Mouse (Mus musculus) liver, adult (tissue): ENCODE results near the gene Camk1.

ENCODE experiments used
- GATA4 ChIP-seq: IDR thresholded peaks from 2 replicates; pipeline ENCODE4 v1.6.1; 2014; ENCODE audit warnings: mild to moderate bottlenecking, low read length; ENCODE audit not compliant: insufficient replicate concordance

The Camk1 gene

GRCm38 (mm10) chr6:113292938-113293337 lies 50.8 kb downstream of the Camk1 start:
- TF ChIP-seq GATA4, result no peak

- no peak for TF ChIP-seq GATA4
Measured at GRCm38 (mm10) chr6:113290346-113290745, 53.4 kb downstream of the Camk1 start.

DNA sequence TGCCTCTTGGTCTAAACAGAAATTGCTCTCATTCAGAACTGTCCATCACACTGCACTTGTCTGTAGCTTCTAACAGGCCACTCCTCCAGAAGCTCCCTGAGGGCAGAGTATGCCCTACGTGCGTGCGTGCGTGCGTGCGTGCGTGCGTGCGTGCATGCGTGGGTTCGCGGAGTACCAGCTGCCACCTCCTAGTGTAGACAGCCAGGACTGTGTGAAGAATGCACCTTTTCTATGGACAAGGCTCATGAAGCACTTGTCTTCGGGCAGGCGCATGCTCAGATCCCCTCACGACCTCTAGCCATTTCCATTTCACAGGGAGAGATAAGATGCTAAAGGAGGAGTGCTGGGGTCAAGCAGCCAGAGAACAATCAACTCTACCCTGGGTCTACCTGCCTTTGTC lies 54.4 kb downstream of the Camk1 start:
- TF ChIP-seq GATA4, result no peak

DNA sequence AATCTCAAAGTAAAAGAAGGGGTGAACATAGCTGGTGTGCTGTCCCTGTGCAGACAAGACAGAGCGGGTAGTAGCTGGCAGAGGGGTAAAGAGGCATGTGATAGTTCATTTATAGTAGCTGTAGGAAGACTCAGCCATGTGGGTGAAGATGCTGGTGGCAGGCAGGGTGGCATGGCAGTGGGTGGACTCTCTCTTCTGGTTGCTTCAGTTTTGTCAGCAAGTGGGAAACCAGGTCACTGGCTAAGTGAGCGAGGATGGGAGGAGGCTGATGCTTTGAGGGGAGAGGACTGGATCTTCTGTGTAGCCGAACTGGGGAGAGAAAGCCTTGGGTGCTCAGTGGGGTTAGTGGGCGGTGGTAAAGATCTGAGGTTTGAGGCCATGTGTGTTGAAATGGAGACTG lies 56.5 kb downstream of the Camk1 start:
- TF ChIP-seq GATA4, result no peak

- TF ChIP-seq GATA4, result no peak
Measured at GRCm38 (mm10) chr6:113286316-113286715, 57.5 kb downstream of the Camk1 start.

GRCm38 (mm10) chr6:113284931-113285330 lies 58.9 kb downstream of the Camk1 start:
- no peak for TF ChIP-seq GATA4
